Mouse (Mus musculus) left cerebral cortex, adult 11 months (tissue): ENCODE data around the gene Lig3.
"Not testable (repeated sequence)": the region's sequence is repeated elsewhere in the genome, so short reads cannot be mapped to it uniquely, and the experiment has no call there.

Source experiments
- DNase-seq: peaks from one replicate; pipeline ENCODE4 v3.0.0; 2022; ENCODE audit warnings: low spot score

Lig3 gene

GRCm38 (mm10) chr11:82831008-82831893 is 50.3 kb downstream of the Lig3 start:
- no peak for DNase-seq

GRCm38 (mm10) chr11:82832402-82832801 is 51.5 kb downstream of the Lig3 start:
- DNase-seq: not testable (repeated sequence)

GRCm38 (mm10) chr11:82833929-82834328 is 53.0 kb downstream of the Lig3 start:
- no peak for DNase-seq

GRCm38 (mm10) chr11:82834359-82834758 is 53.5 kb downstream of the Lig3 start:
- not testable (repeated sequence) for DNase-seq

- no peak for DNase-seq
Measured at GRCm38 (mm10) chr11:82835616-82836432, 54.9 kb downstream of the Lig3 start.

GRCm38 (mm10) chr11:82837192-82837591 is 56.3 kb downstream of the Lig3 start:
- no peak for DNase-seq

GRCm38 (mm10) chr11:82837848-82838247 is 56.9 kb downstream of the Lig3 start:
- DNase-seq: no peak

GRCm38 (mm10) chr11:82838511-82838910 is 57.6 kb downstream of the Lig3 start:
- no peak for DNase-seq

- DNase-seq: no peak
Measured at GRCm38 (mm10) chr11:82844771-82845414, 64.0 kb downstream of the Lig3 start.

GRCm38 (mm10) chr11:82845415-82846078 is 64.6 kb downstream of the Lig3 start:
- peak; percentile 57 for DNase-seq

GRCm38 (mm10) chr11:82846079-82846436 is 65.2 kb downstream of the Lig3 start:
- no peak for DNase-seq

GRCm38 (mm10) chr11:82846938-82847337 is 66.0 kb downstream of the Lig3 start:
- DNase-seq: no peak

- DNase-seq: no peak
Measured at GRCm38 (mm10) chr11:82847571-82848000, 66.7 kb downstream of the Lig3 start.

GRCm38 (mm10) chr11:82850259-82850658 is 69.4 kb downstream of the Lig3 start:
- DNase-seq: no peak

GRCm38 (mm10) chr11:82852115-82852514 is 71.2 kb downstream of the Lig3 start:
- no peak for DNase-seq

GRCm38 (mm10) chr11:82852540-82852939 is 71.6 kb downstream of the Lig3 start:
- DNase-seq: no peak

- DNase-seq: no peak
Measured at GRCm38 (mm10) chr11:82852958-82853357, 72.0 kb downstream of the Lig3 start.
